Mouse (Mus musculus): Measurements from ENCODE around the gene Nhsl1. TPM values are rescaled to one million over a fixed set of nuclear protein-coding genes. Genes with fewer than 3 reads are reported as not detected.
"Not testable (repeated sequence)": the region's sequence is repeated elsewhere in the genome, so short reads cannot be mapped to it uniquely, and the experiment has no call there.

Nhsl1 gene
- polyA plus RNA-seq, 1 experiment = 12.1 TPM

GRCm38 (mm10) chr10:18527766-18528165, 209.0 kb downstream of the Nhsl1 start:
- H3K27ac ChIP-seq (ENCODE audit: insufficient read depth, low read length) = no peak overlapping the region
- peak overlapping the region; percentile 25 for H3K4me3 ChIP-seq (ENCODE audit: insufficient read depth, low read length)
- peaks cover 3% of the 10 kb centered on the region; the same call in 1 of the 2 replicates for H3K4me1 ChIP-seq (ENCODE audit: control insufficient read depth, insufficient read depth, low read length)
- no peak for TF ChIP-seq CTCF (IDR thresholded peaks at IDR 0.05; ENCODE audit: extremely low read depth, insufficient read depth, low read length)
- no peak for TF ChIP-seq POLR2A (IDR thresholded peaks at IDR 0.05; ENCODE audit: extremely low read depth, insufficient read depth, low read length)

GRCm38 (mm10) chr10:18528475-18528874, 209.7 kb downstream of the Nhsl1 start:
- peaks cover 3% of the 10 kb centered on the region; the same call in 1 of the 2 replicates for H3K4me1 ChIP-seq (ENCODE audit: control insufficient read depth, insufficient read depth, low read length)
- no peak overlapping the region for H3K27ac ChIP-seq (ENCODE audit: insufficient read depth, low read length)
- no peak overlapping the region for H3K4me3 ChIP-seq (ENCODE audit: insufficient read depth, low read length)
- TF ChIP-seq POLR2A (IDR thresholded peaks at IDR 0.05; ENCODE audit: extremely low read depth, insufficient read depth, low read length) (no peak), CTCF (IDR thresholded peaks at IDR 0.05; ENCODE audit: extremely low read depth, insufficient read depth, low read length) (peak; percentile 15; the same call in 1 of the 2 replicates)

GRCm38 (mm10) chr10:18529177-18529576, 210.4 kb downstream of the Nhsl1 start:
- H3K27ac ChIP-seq (ENCODE audit: insufficient read depth, low read length) = no peak overlapping the region
- no peak overlapping the region for H3K4me3 ChIP-seq (ENCODE audit: insufficient read depth, low read length)
- peaks cover 3% of the 10 kb centered on the region; the same call in 1 of the 2 replicates for H3K4me1 ChIP-seq (ENCODE audit: control insufficient read depth, insufficient read depth, low read length)
- TF ChIP-seq CTCF (IDR thresholded peaks at IDR 0.05; ENCODE audit: extremely low read depth, insufficient read depth, low read length) (no peak), POLR2A (IDR thresholded peaks at IDR 0.05; ENCODE audit: extremely low read depth, insufficient read depth, low read length) (no peak)

GRCm38 (mm10) chr10:18530161-18530560, 211.4 kb downstream of the Nhsl1 start:
- no peak for TF ChIP-seq POLR2A (IDR thresholded peaks at IDR 0.05; ENCODE audit: extremely low read depth, insufficient read depth, low read length)
- TF ChIP-seq CTCF (IDR thresholded peaks at IDR 0.05; ENCODE audit: extremely low read depth, insufficient read depth, low read length) = no peak
- peaks cover 3% of the 10 kb centered on the region; the same call in 1 of the 2 replicates for H3K4me1 ChIP-seq (ENCODE audit: control insufficient read depth, insufficient read depth, low read length)
- no peak overlapping the region for H3K4me3 ChIP-seq (ENCODE audit: insufficient read depth, low read length)
- H3K27ac ChIP-seq (ENCODE audit: insufficient read depth, low read length) = no peak overlapping the region

GRCm38 (mm10) chr10:18532293-18532692, 213.5 kb downstream of the Nhsl1 start:
- Histone ChIP-seq H3K4me1 (ENCODE audit: control insufficient read depth, insufficient read depth, low read length) (peaks cover 3% of the 10 kb centered on the region; the same call in 1 of the 2 replicates), H3K27ac (ENCODE audit: insufficient read depth, low read length) (no peak overlapping the region), H3K4me3 (ENCODE audit: insufficient read depth, low read length) (no peak overlapping the region)
- TF ChIP-seq CTCF (IDR thresholded peaks at IDR 0.05; ENCODE audit: extremely low read depth, insufficient read depth, low read length) (no peak), POLR2A (IDR thresholded peaks at IDR 0.05; ENCODE audit: extremely low read depth, insufficient read depth, low read length) (no peak)

- H3K27ac ChIP-seq (ENCODE audit: insufficient read depth, low read length) = no peak overlapping the region
- no peaks in the 10 kb centered on the region for H3K4me1 ChIP-seq (ENCODE audit: control insufficient read depth, insufficient read depth, low read length)
- no peak for TF ChIP-seq POLR2A (IDR thresholded peaks at IDR 0.05; ENCODE audit: extremely low read depth, insufficient read depth, low read length)
- no peak overlapping the region for H3K4me3 ChIP-seq (ENCODE audit: insufficient read depth, low read length)
Observed at GRCm38 (mm10) chr10:18536889-18537288, 218.1 kb downstream of the Nhsl1 start.

- Histone ChIP-seq H3K27ac (ENCODE audit: insufficient read depth, low read length) (no peak overlapping the region), H3K4me3 (ENCODE audit: insufficient read depth, low read length) (peak overlapping the region; percentile 39; the same call in 1 of the 2 replicates), H3K4me1 (ENCODE audit: control insufficient read depth, insufficient read depth, low read length) (no peaks in the 10 kb centered on the region)
- TF ChIP-seq POLR2A (IDR thresholded peaks at IDR 0.05; ENCODE audit: extremely low read depth, insufficient read depth, low read length) (no peak), CTCF (IDR thresholded peaks at IDR 0.05; ENCODE audit: extremely low read depth, insufficient read depth, low read length) (no peak)
Observed at GRCm38 (mm10) chr10:18545309-18545708, 226.5 kb downstream of the Nhsl1 start.

GRCm38 (mm10) chr10:18545813-18546235, 227.0 kb downstream of the Nhsl1 start, which contains the start of gene Hebp2:
Gene Hebp2 (minus strand): TSS chr10:18546076.
- Histone ChIP-seq H3K27ac (ENCODE audit: insufficient read depth, low read length) (no peak within 1 kb of the TSS), H3K4me3 (ENCODE audit: insufficient read depth, low read length) (peak within 1 kb of the TSS; percentile 39), H3K4me1 (ENCODE audit: control insufficient read depth, insufficient read depth, low read length) (no peaks in the 10 kb centered on the region)
- TF ChIP-seq POLR2A (IDR thresholded peaks at IDR 0.05; ENCODE audit: extremely low read depth, insufficient read depth, low read length) = no peak; the same call in 1 of the 2 replicates
- peak; percentile 57 for TF ChIP-seq CTCF (IDR thresholded peaks at IDR 0.05; ENCODE audit: extremely low read depth, insufficient read depth, low read length)

- no peak overlapping the region for H3K4me3 ChIP-seq (ENCODE audit: insufficient read depth, low read length)
- no peaks in the 10 kb centered on the region for H3K4me1 ChIP-seq (ENCODE audit: control insufficient read depth, insufficient read depth, low read length)
- no peak overlapping the region for H3K27ac ChIP-seq (ENCODE audit: insufficient read depth, low read length)
- TF ChIP-seq POLR2A (IDR thresholded peaks at IDR 0.05; ENCODE audit: extremely low read depth, insufficient read depth, low read length) (no peak), CTCF (IDR thresholded peaks at IDR 0.05; ENCODE audit: extremely low read depth, insufficient read depth, low read length) (no peak)
Observed at GRCm38 (mm10) chr10:18547381-18547780, 228.6 kb downstream of the Nhsl1 start.

GRCm38 (mm10) chr10:18549321-18550216, 230.8 kb downstream of the Nhsl1 start:
- Histone ChIP-seq H3K27ac (ENCODE audit: insufficient read depth, low read length) (no peak overlapping the region), H3K4me1 (ENCODE audit: control insufficient read depth, insufficient read depth, low read length) (no peaks in the 10 kb centered on the region), H3K4me3 (ENCODE audit: insufficient read depth, low read length) (peak overlapping the region; percentile 26)
- TF ChIP-seq CTCF (IDR thresholded peaks at IDR 0.05; ENCODE audit: extremely low read depth, insufficient read depth, low read length) (no peak), POLR2A (IDR thresholded peaks at IDR 0.05; ENCODE audit: extremely low read depth, insufficient read depth, low read length) (no peak)

- H3K27ac ChIP-seq (ENCODE audit: insufficient read depth, low read length); H3K4me1 ChIP-seq (ENCODE audit: control insufficient read depth, insufficient read depth, low read length); H3K4me3 ChIP-seq (ENCODE audit: insufficient read depth, low read length): not testable (repeated sequence)
Observed at GRCm38 (mm10) chr10:18559076-18559475, 240.3 kb downstream of the Nhsl1 start.

Measured in cortical plate, adult 2 months (tissue).